Mouse (Mus musculus) CH12.LX (cell line): Measurements from ENCODE around the gene Grem2. TPM values are rescaled to one million over a fixed set of nuclear protein-coding genes. Genes with fewer than 3 reads are reported as not detected.

Experiments
- DNase-seq: peaks from one replicate; pipeline ENCODE4 v3.0.0-alpha.2; 2013; ENCODE audit errors: extremely low read depth
- H3K27ac ChIP-seq: 2 replicates; pipeline ENCODE4 v1.5.1; 2012; ENCODE audit warnings: low read depth, mild to moderate bottlenecking, control low read depth, moderate library complexity; ENCODE audit not compliant: insufficient read depth
- H3K27me3 ChIP-seq: replicated peaks from 2 replicates; pipeline ENCODE3; 2012; ENCODE audit warnings: inconsistent platforms
- H3K36me3 ChIP-seq, 2 experiments: replicated peaks in 1 of 2; 2 replicates each; pipeline versions ENCODE3 to v1.6.1; 2012; ENCODE audit warnings: inconsistent platforms in 1 of 2, low read length in 1 of 2, mild to moderate bottlenecking in 1 of 2, mixed read lengths in 1 of 2, moderate library complexity in 1 of 2; ENCODE audit not compliant: control insufficient read depth in 1 of 2, insufficient read depth in 1 of 2
- H3K4me1 ChIP-seq, 2 experiments: 2 replicates each; pipeline ENCODE4 v1.6.1; 2012; ENCODE audit warnings: inconsistent platforms in 1 of 2, moderate library complexity in 1 of 2; ENCODE audit not compliant: insufficient read depth in 2 of 2, control insufficient read depth in 1 of 2
- H3K4me2 ChIP-seq: 2 replicates; pipeline ENCODE4 v1.6.1; 2012; ENCODE audit warnings: low read depth, mild to moderate bottlenecking, control low read depth; ENCODE audit not compliant: poor library complexity, insufficient read depth, severe bottlenecking
- H3K4me3 ChIP-seq, 3 experiments: fragments of 150-350 bp in 1 of 3; sonication (generic) in 1 of 3; replicated peaks in 1 of 3; 2 replicates each; pipeline versions ENCODE3 to v1.5.1; 2011 to 2012; ENCODE audit warnings: low read depth in 2 of 3, low read length in 2 of 3, mild to moderate bottlenecking in 2 of 3, moderate library complexity in 2 of 3, control low read depth in 1 of 3, improper control_type of control experiment in 1 of 3, inconsistent platforms in 1 of 3, mixed read lengths in 1 of 3; ENCODE audit not compliant: poor library complexity in 1 of 3
- H3K79me2 ChIP-seq: replicated peaks from 2 replicates; pipeline ENCODE4 v1.6.1; 2012; ENCODE audit warnings: mild to moderate bottlenecking, moderate library complexity; ENCODE audit not compliant: control insufficient read depth, poor library complexity, insufficient read depth, severe bottlenecking; ENCODE audit errors: extremely low read depth
- H3K9ac ChIP-seq: 2 replicates; pipeline ENCODE4 v1.6.1; 2012; ENCODE audit warnings: low read depth, mild to moderate bottlenecking, control low read depth, moderate library complexity; ENCODE audit not compliant: insufficient read depth
- H3K9me3 ChIP-seq: replicated peaks from 2 replicates; pipeline ENCODE3; 2012; ENCODE audit warnings: low read length, inconsistent platforms, mixed read lengths
- CHD1 ChIP-seq: IDR thresholded peaks from 2 replicates; pipeline ENCODE4 v1.6.1; 2012; ENCODE audit warnings: low read depth, low read length, improper control_type of control experiment, inconsistent platforms
- CHD2 ChIP-seq: IDR thresholded peaks from 2 replicates; pipeline ENCODE4 v1.6.1; 2011; ENCODE audit warnings: low read length, improper control_type of control experiment
- GABPA ChIP-seq: IDR thresholded peaks from 2 replicates; pipeline ENCODE4 v1.6.1; 2012; ENCODE audit warnings: low read depth, low read length, improper control_type of control experiment, inconsistent platforms; ENCODE audit not compliant: insufficient replicate concordance
- JUND ChIP-seq: conservative IDR thresholded peaks from 2 replicates; pipeline ENCODE4 v1.6.1; 2011; ENCODE audit warnings: low read depth, low read length, improper control_type of control experiment
- MEF2A ChIP-seq: IDR thresholded peaks from 2 replicates; pipeline ENCODE4 v1.6.1; 2014; ENCODE audit warnings: low read depth, mild to moderate bottlenecking, inconsistent platforms, low read length, improper control_type of control experiment, borderline replicate concordance
- MXI1 ChIP-seq: IDR thresholded peaks from 2 replicates; pipeline ENCODE4 v1.6.1; 2011; ENCODE audit warnings: mild to moderate bottlenecking, low read depth, low read length, improper control_type of control experiment
- SMC3 ChIP-seq: IDR thresholded peaks from 2 replicates; pipeline ENCODE4 v1.6.1; 2011; ENCODE audit warnings: low read depth, low read length, improper control_type of control experiment
- TBP ChIP-seq: conservative IDR thresholded peaks from 2 replicates; pipeline ENCODE4 v1.6.1; 2011; ENCODE audit warnings: low read depth, low read length, improper control_type of control experiment
- UBTF ChIP-seq: IDR thresholded peaks from 2 replicates; pipeline ENCODE4 v1.6.1; 2012; ENCODE audit warnings: low read depth, mild to moderate bottlenecking, inconsistent platforms, low read length, improper control_type of control experiment, moderate library complexity
- ZC3H11A ChIP-seq: IDR thresholded peaks from 2 replicates; pipeline ENCODE4 v1.6.1; 2012; ENCODE audit warnings: low read depth, mild to moderate bottlenecking, inconsistent platforms, low read length, improper control_type of control experiment
- dilution Hi-C: fragments of 300-500 bp; cut with MboI; formaldehyde crosslinking; loops from 2 replicates; pipeline ENCODE4 v1.14.3; 2020; ENCODE audit warnings: low sequenced_read_pairs; ENCODE audit not compliant: extremely low pct_unique_long_range_greater_than_20kb, extremely low pct_ligation_motif_present
- in situ Hi-C: fragments of 300-500 bp; cut with MboI; formaldehyde crosslinking; loops from 3 replicates; pipeline ENCODE4 v1.14.3; 2019; ENCODE audit warnings: low sequenced_read_pairs, low pct_ligation_motif_present, low pct_unique_long_range_greater_than_20kb, mixed read lengths
- polyA plus RNA-seq: library from polyadenylated mRNA; unstranded; fragments of >175 nt; gene quantifications from 2 replicates; pipeline ENCODE4 v1.2.1, GENCODE M21; 2012; ENCODE audit warnings: low read depth; ENCODE audit not compliant: insufficient read length
- total RNA-seq, 2 experiments: library from RNA; depleted of rRNA; stranded (reverse); fragments of 300-350 nt in 1 of 2; fragments of >200 nt in 1 of 2; gene quantifications; 2 replicates each; pipeline ENCODE4 v1.2.3; 2012 to 2014

The Grem2 gene
- total and polyA plus RNA-seq, 3 experiments: not detected

- no peak for TF ChIP-seq SMC3
- TF ChIP-seq JUND: no peak
- no peak for TF ChIP-seq CHD2
- TF ChIP-seq, all 38 proteins: peak for 0
- Histone ChIP-seq H3K4me3 (no peak overlapping the region), H3K9ac (no peak overlapping the region), H3K27ac (no peak overlapping the region), H3K36me3 (no peaks in the 10 kb centered on the region), H3K27me3 (no peaks in the 10 kb centered on the region), H3K9me3 (no peaks in the 10 kb centered on the region), H3K4me1 (no peaks in the 10 kb centered on the region), H3K4me2 (no peak overlapping the region), H3K79me2 (no peaks in the 10 kb centered on the region)
- in situ Hi-C loops: no loop called here
- DNase-seq: no peak
- dilution Hi-C loops: no loop called here
Observed at GRCm38 (mm10) chr1:174931003-174931619, 9.5 kb upstream of the Grem2 start.

GRCm38 (mm10) chr1:174929459-174930181 lies 8.0 kb upstream of the Grem2 start:
- no peak for DNase-seq
- in situ Hi-C loops (no loop called here), dilution Hi-C loops (no loop called here)
- Histone ChIP-seq H3K4me1 (no peaks in the 10 kb centered on the region), H3K9me3 (no peaks in the 10 kb centered on the region), H3K27me3 (no peaks in the 10 kb centered on the region), H3K79me2 (no peaks in the 10 kb centered on the region), H3K9ac (no peak overlapping the region), H3K4me2 (no peak overlapping the region), H3K36me3 (no peaks in the 10 kb centered on the region), H3K4me3 (no peak overlapping the region), H3K27ac (no peak overlapping the region)
- TF ChIP-seq UBTF (no peak), GABPA (no peak), CHD1 (no peak), ZC3H11A (no peak), MEF2A (no peak), SMC3 (no peak), TBP (no peak)

GRCm38 (mm10) chr1:174918949-174919348 lies 2.7 kb downstream of the Grem2 start:
- no peaks in the 10 kb centered on the region for H3K79me2 ChIP-seq
- in situ Hi-C loops: no loop called here
- dilution Hi-C loops: no loop called here

More at GRCm38 (mm10) chr1:174918949-174919348, 2.7 kb downstream of the Grem2 start:
- Histone ChIP-seq H3K9me3 (no peaks in the 10 kb centered on the region), H3K4me1 (no peaks in the 10 kb centered on the region), H3K36me3 (no peaks in the 10 kb centered on the region), H3K4me2 (no peak overlapping the region), H3K9ac (no peak overlapping the region), H3K27ac (no peak overlapping the region), H3K4me3 (no peak overlapping the region), H3K27me3 (no peaks in the 10 kb centered on the region)
- TF ChIP-seq UBTF (no peak), GABPA (no peak), MXI1 (no peak), CHD1 (no peak)
- no peak for DNase-seq
